Mouse (Mus musculus) MEL (cell line): ENCODE data around the gene Rit1. TPM values are rescaled to one million over a fixed set of nuclear protein-coding genes. Genes with fewer than 3 reads are reported as not detected.
A peak's percentile ranks its signal among the peaks of the same experiment; 100 is the strongest.

Source experiments
- DNase-seq: peaks from one replicate; pipeline ENCODE4 v3.0.0; 2011; ENCODE audit warnings: low read depth, low spot score
- H3K27ac ChIP-seq: 2 replicates; pipeline ENCODE4 v1.5.1; 2012; ENCODE audit warnings: low read depth, mild to moderate bottlenecking, control low read depth, low read length, moderate library complexity; ENCODE audit not compliant: control insufficient read depth
- H3K27me3 ChIP-seq, 2 experiments: fragments of 150-350 bp in 1 of 2; sonication (generic) in 1 of 2; 2 replicates each; pipeline ENCODE4 v1.6.1; 2012; ENCODE audit warnings: low read length in 2 of 2, mild to moderate bottlenecking in 2 of 2, improper control_type of control experiment in 1 of 2, moderate library complexity in 1 of 2; ENCODE audit not compliant: insufficient read depth in 2 of 2, control insufficient read depth in 1 of 2
- H3K36me3 ChIP-seq, 2 experiments: 2 replicates each; pipeline ENCODE4 v1.6.1; 2012 to 2014; ENCODE audit warnings: low read length in 2 of 2, improper control_type of control experiment in 1 of 2, inconsistent platforms in 1 of 2, mild to moderate bottlenecking in 1 of 2; ENCODE audit not compliant: insufficient read depth in 2 of 2, control insufficient read depth in 1 of 2
- H3K4me1 ChIP-seq, 2 experiments: fragments of 150-350 bp in 1 of 2; sonication (generic) in 1 of 2; 2 replicates each; pipeline ENCODE4 v1.6.1; 2012; ENCODE audit warnings: low read length in 2 of 2, improper control_type of control experiment in 1 of 2, mild to moderate bottlenecking in 1 of 2; ENCODE audit not compliant: insufficient read depth in 2 of 2, control insufficient read depth in 1 of 2
- H3K4me3 ChIP-seq, 2 experiments: fragments of 150-350 bp in 1 of 2; sonication (generic) in 1 of 2; 2 replicates each; pipeline ENCODE4 v1.5.1; 2012; ENCODE audit warnings: low read depth in 2 of 2, low read length in 2 of 2, mild to moderate bottlenecking in 2 of 2, moderate library complexity in 2 of 2, control low read depth in 1 of 2, improper control_type of control experiment in 1 of 2; ENCODE audit not compliant: control insufficient read depth in 1 of 2, insufficient read depth in 1 of 2
- H3K79me2 ChIP-seq: 2 replicates; pipeline ENCODE4 v1.6.1; 2012; ENCODE audit warnings: mild to moderate bottlenecking, low read length, moderate library complexity; ENCODE audit not compliant: control insufficient read depth, poor library complexity, insufficient read depth
- H3K9ac ChIP-seq: 2 replicates; pipeline ENCODE4 v1.6.1; 2012; ENCODE audit warnings: low read depth, mild to moderate bottlenecking, control low read depth, low read length, moderate library complexity; ENCODE audit not compliant: control insufficient read depth, poor library complexity, severe bottlenecking
- H3K9me3 ChIP-seq: fragments of 150-350 bp; sonication (generic); replicated peaks from 2 replicates; pipeline ENCODE4 v1.6.1; 2012; ENCODE audit warnings: mild to moderate bottlenecking, low read length, improper control_type of control experiment, moderate library complexity; ENCODE audit not compliant: insufficient read depth
- CHD1 ChIP-seq: IDR thresholded peaks from 2 replicates; pipeline ENCODE4 v1.6.1; 2012; ENCODE audit warnings: low read depth, mild to moderate bottlenecking, inconsistent platforms, low read length, improper control_type of control experiment
- CHD2 ChIP-seq: IDR thresholded peaks from 2 replicates; pipeline ENCODE4 v1.6.1; 2011; ENCODE audit warnings: low read length, improper control_type of control experiment
- CTCF ChIP-seq, 3 experiments: IDR thresholded peaks in 2 of 3; conservative IDR thresholded peaks in 1 of 3; 2 replicates each; pipeline ENCODE4 v1.5.1; 2011 to 2012; ENCODE audit warnings: low read length in 3 of 3, low read depth in 2 of 3, mild to moderate bottlenecking in 2 of 3, improper control_type of control experiment in 1 of 3, inconsistent platforms in 1 of 3, mixed read lengths in 1 of 3, moderate library complexity in 1 of 3; ENCODE audit not compliant: control insufficient read depth in 1 of 3, insufficient read depth in 1 of 3, poor library complexity in 1 of 3, severe bottlenecking in 1 of 3
- E2F4 ChIP-seq: IDR thresholded peaks from 2 replicates; pipeline ENCODE4 v1.6.1; 2011; ENCODE audit warnings: low read depth, low read length, improper control_type of control experiment, borderline replicate concordance
- GABPA ChIP-seq: IDR thresholded peaks from 2 replicates; pipeline ENCODE4 v1.6.1; 2012; ENCODE audit warnings: low read depth, mild to moderate bottlenecking, inconsistent platforms, low read length, improper control_type of control experiment, moderate library complexity
- GATA1 ChIP-seq: IDR thresholded peaks from 2 replicates; pipeline ENCODE4 v1.6.1; 2011; ENCODE audit warnings: low read depth, low read length, improper control_type of control experiment
- JUND ChIP-seq: IDR thresholded peaks from 2 replicates; pipeline ENCODE4 v1.6.1; 2011; ENCODE audit warnings: low read depth, mild to moderate bottlenecking, improper control_type of control experiment, low read length
- KAT2A ChIP-seq: conservative IDR thresholded peaks from 2 replicates; pipeline ENCODE4 v1.6.1; 2012; ENCODE audit warnings: low read depth, low read length, improper control_type of control experiment, inconsistent platforms
- MAX ChIP-seq: IDR thresholded peaks from 2 replicates; pipeline ENCODE4 v1.6.1; 2011; ENCODE audit warnings: low read length, improper control_type of control experiment
- MAZ ChIP-seq: IDR thresholded peaks from 2 replicates; pipeline ENCODE4 v1.6.1; 2012; ENCODE audit warnings: low read depth, mild to moderate bottlenecking, inconsistent platforms, low read length, improper control_type of control experiment
- MEF2A ChIP-seq: IDR thresholded peaks from 2 replicates; pipeline ENCODE4 v1.6.1; 2014; ENCODE audit warnings: low read depth, mild to moderate bottlenecking, inconsistent platforms, low read length, improper control_type of control experiment; ENCODE audit not compliant: poor library complexity, insufficient replicate concordance, severe bottlenecking; ENCODE audit errors: extremely low read depth
- MXI1 ChIP-seq: IDR thresholded peaks from 2 replicates; pipeline ENCODE4 v1.6.1; 2011; ENCODE audit warnings: mild to moderate bottlenecking, low read depth, low read length, improper control_type of control experiment
- NRF1 ChIP-seq: IDR thresholded peaks from 2 replicates; pipeline ENCODE4 v1.6.1; 2014; ENCODE audit warnings: low read depth, mild to moderate bottlenecking, inconsistent platforms, low read length, improper control_type of control experiment, moderate library complexity; ENCODE audit not compliant: poor library complexity, insufficient read depth, severe bottlenecking
- POLR2A ChIP-seq, 2 experiments: IDR thresholded peaks; 2 replicates each; pipeline ENCODE4 v1.6.1; 2011 to 2012; ENCODE audit warnings: low read length in 2 of 2, mild to moderate bottlenecking in 2 of 2, control low read depth in 1 of 2, improper control_type of control experiment in 1 of 2, low read depth in 1 of 2, moderate library complexity in 1 of 2; ENCODE audit not compliant: control insufficient read depth in 1 of 2, insufficient read depth in 1 of 2, poor library complexity in 1 of 2
- POLR2AphosphoS5 ChIP-seq: IDR thresholded peaks from 2 replicates; pipeline ENCODE4 v1.6.1; 2012; ENCODE audit warnings: low read depth, borderline replicate concordance, mild to moderate bottlenecking, inconsistent platforms, low read length, moderate library complexity, mixed read lengths
- SIN3A ChIP-seq: IDR thresholded peaks from 2 replicates; pipeline ENCODE4 v1.6.1; 2012; ENCODE audit warnings: low read length, improper control_type of control experiment, inconsistent platforms
- SMC3 ChIP-seq: IDR thresholded peaks from 2 replicates; pipeline ENCODE4 v1.6.1; 2011; ENCODE audit warnings: low read depth, low read length, improper control_type of control experiment
- TAL1 ChIP-seq: IDR thresholded peaks from 2 replicates; pipeline ENCODE4 v1.6.1; 2012; ENCODE audit warnings: mild to moderate bottlenecking, inconsistent platforms, low read length, moderate library complexity, mixed read lengths
- TBP ChIP-seq: IDR thresholded peaks from 2 replicates; pipeline ENCODE4 v1.8.0; 2011; ENCODE audit warnings: low read depth, low read length, improper control_type of control experiment
- ZC3H11A ChIP-seq: IDR thresholded peaks from 2 replicates; pipeline ENCODE4 v1.6.1; 2012; ENCODE audit warnings: low read depth, mild to moderate bottlenecking, inconsistent platforms, low read length, improper control_type of control experiment
- ZKSCAN1 ChIP-seq: IDR thresholded peaks from 2 replicates; pipeline ENCODE4 v1.6.1; 2012; ENCODE audit warnings: low read depth, mild to moderate bottlenecking, inconsistent platforms, low read length, improper control_type of control experiment, moderate library complexity
- ZMIZ1 ChIP-seq: IDR thresholded peaks from 2 replicates; pipeline ENCODE4 v1.6.1; 2012; ENCODE audit warnings: low read depth, mild to moderate bottlenecking, inconsistent platforms, low read length, improper control_type of control experiment, moderate library complexity
- polyA plus RNA-seq, 2 experiments: library from polyadenylated mRNA; stranded (reverse) in 1 of 2; unstranded in 1 of 2; fragments of >175 nt in 1 of 2; fragments of >200 nt in 1 of 2; gene quantifications; 2 replicates each; pipeline versions ENCODE4 v1.2.1 to v1.2.4; 2012; ENCODE audit warnings: low replicate concordance in 2 of 2, low read depth in 1 of 2; ENCODE audit not compliant: insufficient read length in 2 of 2, insufficient read depth in 1 of 2, missing spikeins in 1 of 2
- total RNA-seq: library from RNA; depleted of rRNA; stranded (reverse); fragments of 300-350 nt; gene quantifications from 2 replicates; pipeline ENCODE4 v1.2.3, GENCODE M21; 2012

Gene Rit1
- total and polyA plus RNA-seq, 3 experiments, result 28.7 to 34.1 TPM; not detected in 1

DNA sequence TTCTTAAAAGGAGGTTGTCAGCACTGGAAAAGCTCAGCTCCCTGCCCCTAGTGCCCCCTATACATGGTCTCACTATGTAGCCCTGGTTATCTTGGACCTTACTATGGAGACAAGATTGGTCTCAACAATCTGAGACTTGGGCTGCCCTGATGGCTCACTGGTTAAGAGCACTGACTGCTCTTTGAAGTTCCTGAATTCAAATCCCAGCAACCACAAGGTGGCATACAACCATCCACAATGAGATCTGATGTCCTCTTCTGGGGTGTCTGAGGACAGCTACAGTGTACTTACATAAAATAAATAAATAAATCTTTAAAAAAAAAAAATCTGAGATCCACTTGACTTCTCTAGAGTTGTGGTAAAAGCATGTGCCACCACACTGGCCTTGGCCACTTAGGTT is 21.1 kb upstream of the Rit1 start:
- H3K36me3 ChIP-seq, result peaks cover 5 to 85% of the 10 kb centered on the region in 2 experiments
- no peak for TF ChIP-seq SIN3A
- peak in 1 of 3 experiments; percentile 17; a peak in 1 of 6 replicates for TF ChIP-seq CTCF (IDR thresholded peaks at IDR 0.05 in 2 of 3, conservative IDR thresholded peaks at IDR 0.05 in 1 of 3; ENCODE audit: control insufficient read depth in 1 of 3, insufficient read depth in 1 of 3, low read depth in 2 of 3, low read length in 3 of 3, poor library complexity in 1 of 3, severe bottlenecking in 1 of 3)
- TF ChIP-seq E2F4, result no peak
- TF ChIP-seq ZMIZ1, result no peak
- no peak for TF ChIP-seq CHD1
- TF ChIP-seq SMC3, result peak; percentile 18; the same call in 1 of the 2 replicates
- TF ChIP-seq TBP, result no peak
- TF ChIP-seq ZKSCAN1, result no peak
- no peak; the same call in 1 of the 2 replicates for TF ChIP-seq POLR2AphosphoS5
- TF ChIP-seq MXI1, result no peak
- no peak for DNase-seq
- no peaks in the 10 kb centered on the region for H3K9me3 ChIP-seq
- H3K79me2 ChIP-seq, result peaks cover 1% of the 10 kb centered on the region; the same call in 1 of the 2 replicates
- H3K4me1 ChIP-seq, result no peaks in the 10 kb centered on the region
- H3K9ac ChIP-seq, result no peak overlapping the region
- H3K27ac ChIP-seq, result no peak overlapping the region
- no peak overlapping the region for H3K4me3 ChIP-seq
- no peaks in the 10 kb centered on the region for H3K27me3 ChIP-seq

GRCm38 (mm10) chr3:88698051-88698450 is 18.6 kb upstream of the Rit1 start:
- Histone ChIP-seq H3K36me3 (peaks cover 0 to 82% of the 10 kb centered on the region in 2 experiments), H3K9me3 (no peaks in the 10 kb centered on the region), H3K9ac (no peak overlapping the region), H3K4me3 (no peak overlapping the region), H3K4me1 (no peaks in the 10 kb centered on the region), H3K27me3 (no peaks in the 10 kb centered on the region), H3K27ac (no peak overlapping the region), H3K79me2 (peaks cover 5% of the 10 kb centered on the region)
- no peak for DNase-seq
- TF ChIP-seq JUND, result no peak
- TF ChIP-seq MAZ, result no peak
- no peak for TF ChIP-seq MEF2A
- no peak for TF ChIP-seq TAL1
- no peak for TF ChIP-seq CHD2
- TF ChIP-seq POLR2A (IDR thresholded peaks at IDR 0.05; ENCODE audit: control insufficient read depth in 1 of 2, insufficient read depth in 1 of 2, low read depth in 1 of 2, low read length in 2 of 2, poor library complexity in 1 of 2), result no peak
- no peak for TF ChIP-seq NRF1
- TF ChIP-seq ZC3H11A, result no peak
- TF ChIP-seq GABPA, result no peak
- no peak for TF ChIP-seq MAX
- no peak for TF ChIP-seq GATA1
- no peak for TF ChIP-seq ZMIZ1
- no peak for TF ChIP-seq CTCF (IDR thresholded peaks at IDR 0.05 in 2 of 3, conservative IDR thresholded peaks at IDR 0.05 in 1 of 3; ENCODE audit: control insufficient read depth in 1 of 3, insufficient read depth in 1 of 3, low read depth in 2 of 3, low read length in 3 of 3, poor library complexity in 1 of 3, severe bottlenecking in 1 of 3)
- TF ChIP-seq KAT2A, result no peak
